Mouse (Mus musculus) lung, embryonic 15.5 days (tissue): ENCODE data around the gene Itga6. TPM values are rescaled to one million over a fixed set of nuclear protein-coding genes. Genes with fewer than 3 reads are reported as not detected.

ENCODE experiments used
- ATAC-seq: fragments of 200-750 bp; cut with Nextera tagmentation; 2 replicates; pipeline ENCODE4 v1.8.0; 2017; ENCODE audit warnings: moderate number of reproducible peaks, borderline replicate concordance; ENCODE audit not compliant: low FRiP score, low TSS enrichment; ENCODE audit errors: extremely low read depth
- H3K27ac ChIP-seq: fragments of 300-500 bp; sonication (generic); 2 replicates; pipeline ENCODE4 v1.5.1; 2015; ENCODE audit warnings: moderate library complexity, mild to moderate bottlenecking, inconsistent platforms
- H3K27me3 ChIP-seq: fragments of 300-500 bp; sonication (generic); 2 replicates; pipeline ENCODE4 v1.6.1; 2015; ENCODE audit warnings: inconsistent platforms
- H3K36me3 ChIP-seq: fragments of 300-500 bp; sonication (generic); 2 replicates; pipeline ENCODE4 v1.6.1; 2015; ENCODE audit warnings: inconsistent platforms
- H3K4me1 ChIP-seq: fragments of 300-500 bp; sonication (generic); 2 replicates; pipeline ENCODE4 v1.6.1; 2015; ENCODE audit warnings: inconsistent platforms
- H3K4me2 ChIP-seq: fragments of 300-500 bp; sonication (generic); 2 replicates; pipeline ENCODE4 v1.6.1; 2015; ENCODE audit warnings: inconsistent platforms, mild to moderate bottlenecking, moderate library complexity
- H3K4me3 ChIP-seq: fragments of 300-500 bp; sonication (generic); 2 replicates; pipeline ENCODE4 v1.5.1; 2015; ENCODE audit warnings: mild to moderate bottlenecking, inconsistent platforms
- H3K9ac ChIP-seq: fragments of 300-500 bp; sonication (generic); 2 replicates; pipeline ENCODE4 v1.6.1; 2015; ENCODE audit warnings: inconsistent platforms
- H3K9me3 ChIP-seq: fragments of 300-500 bp; sonication (generic); 2 replicates; pipeline ENCODE4 v1.6.1; 2016; ENCODE audit warnings: inconsistent platforms
- WGBS: fragments of 180-500 bp; shearing (Covaris S2); methylation state at CpG from one replicate; pipeline ENCODE4 v1.1.7; 2015; 5-methylcytosine and 5-hydroxymethylcytosine counted together
- polyA plus RNA-seq: library from polyadenylated mRNA; unstranded; fragments of >200 nt; fragmentation: Nextera tagmentation; extraction: Ambion mirVana; gene quantifications from 2 replicates; pipeline ENCODE4 v1.2.1, GENCODE M21; 2015

The Itga6 gene
- 77.1 and 81.4 TPM in 2 replicates for polyA plus RNA-seq

GRCm38 (mm10) chr2:71745610-71746374, at the start of gene Itga6:
TSS of gene Itga6 (plus strand) at chr2:71745616.
- no peak within 1 kb of the TSS for H3K4me2 ChIP-seq

GRCm38 (mm10) chr2:71696776-71697175, 48.6 kb upstream of the Itga6 start:
- Histone ChIP-seq H3K9me3 (no peaks in the 10 kb centered on the region), H3K9ac (no peak overlapping the region), H3K27me3 (no peaks in the 10 kb centered on the region), H3K4me3 (no peak overlapping the region), H3K4me2 (no peak overlapping the region), H3K27ac (no peak overlapping the region), H3K4me1 (peaks cover 25% of the 10 kb centered on the region), H3K36me3 (no peaks in the 10 kb centered on the region)
- no peak for ATAC-seq
- 93% methylated on average over 1 of the region's 1 CpGs for WGBS

More at GRCm38 (mm10) chr2:71745610-71746374, at the start of gene Itga6:
- Histone ChIP-seq H3K27me3 (no peaks in the 10 kb centered on the region), H3K9ac (no peak within 1 kb of the TSS), H3K4me3 (no peak within 1 kb of the TSS), H3K9me3 (no peaks in the 10 kb centered on the region), H3K27ac (peak within 1 kb of the TSS; percentile 54), H3K36me3 (no peaks in the 10 kb centered on the region), H3K4me1 (peaks cover 45% of the 10 kb centered on the region)
- 76% methylated on average over 6 of the region's 6 CpGs for WGBS
- ATAC-seq, result no peak

- Histone ChIP-seq H3K27ac (no peak overlapping the region), H3K9ac (no peak overlapping the region), H3K36me3 (no peaks in the 10 kb centered on the region), H3K27me3 (no peaks in the 10 kb centered on the region), H3K4me3 (no peak overlapping the region), H3K4me2 (no peak overlapping the region), H3K9me3 (no peaks in the 10 kb centered on the region), H3K4me1 (peaks cover 25% of the 10 kb centered on the region)
- no peak for ATAC-seq
- WGBS, result 24% methylated on average over 8 of the region's 8 CpGs
Observed at GRCm38 (mm10) chr2:71697408-71698336, 47.7 kb upstream of the Itga6 start.

- no peaks in the 10 kb centered on the region for H3K27me3 ChIP-seq
- H3K4me1 ChIP-seq, result peaks cover 25% of the 10 kb centered on the region
- no peaks in the 10 kb centered on the region for H3K9me3 ChIP-seq
- no peak overlapping the region for H3K4me3 ChIP-seq
- H3K9ac ChIP-seq, result no peak overlapping the region
- WGBS, result 57% methylated on average over 6 of the region's 6 CpGs
- H3K36me3 ChIP-seq, result no peaks in the 10 kb centered on the region
- no peak overlapping the region for H3K27ac ChIP-seq
- ATAC-seq, result no peak
- H3K4me2 ChIP-seq, result no peak overlapping the region
Observed at GRCm38 (mm10) chr2:71698366-71698765, 47.0 kb upstream of the Itga6 start.

GRCm38 (mm10) chr2:71698942-71699341, 46.5 kb upstream of the Itga6 start:
- no peak for ATAC-seq
- Histone ChIP-seq H3K4me2 (no peak overlapping the region), H3K36me3 (no peaks in the 10 kb centered on the region), H3K9ac (no peak overlapping the region), H3K9me3 (no peaks in the 10 kb centered on the region), H3K27ac (no peak overlapping the region), H3K4me1 (peaks cover 25% of the 10 kb centered on the region), H3K27me3 (no peaks in the 10 kb centered on the region), H3K4me3 (no peak overlapping the region)
- 43% methylated on average over 7 of the region's 7 CpGs for WGBS

GRCm38 (mm10) chr2:71701341-71701740, 44.1 kb upstream of the Itga6 start:
- Histone ChIP-seq H3K4me1 (peaks cover 24% of the 10 kb centered on the region), H3K36me3 (no peaks in the 10 kb centered on the region), H3K4me3 (no peak overlapping the region), H3K27me3 (no peaks in the 10 kb centered on the region), H3K4me2 (no peak overlapping the region), H3K27ac (no peak overlapping the region), H3K9me3 (no peaks in the 10 kb centered on the region), H3K9ac (no peak overlapping the region)
- 88% methylated on average over 3 of the region's 3 CpGs for WGBS
- ATAC-seq, result no peak

GRCm38 (mm10) chr2:71704309-71704708, 41.1 kb upstream of the Itga6 start:
- Histone ChIP-seq H3K27ac (no peak overlapping the region), H3K4me3 (no peak overlapping the region), H3K4me2 (no peak overlapping the region), H3K9me3 (no peaks in the 10 kb centered on the region), H3K4me1 (0 out of 2 replicates have a peak, but pooled peaks cover under 1% of the 10 kb centered on the region), H3K36me3 (no peaks in the 10 kb centered on the region), H3K27me3 (no peaks in the 10 kb centered on the region), H3K9ac (no peak overlapping the region)
- 71% methylated on average over 5 of the region's 5 CpGs for WGBS
- ATAC-seq, result no peak

DNA sequence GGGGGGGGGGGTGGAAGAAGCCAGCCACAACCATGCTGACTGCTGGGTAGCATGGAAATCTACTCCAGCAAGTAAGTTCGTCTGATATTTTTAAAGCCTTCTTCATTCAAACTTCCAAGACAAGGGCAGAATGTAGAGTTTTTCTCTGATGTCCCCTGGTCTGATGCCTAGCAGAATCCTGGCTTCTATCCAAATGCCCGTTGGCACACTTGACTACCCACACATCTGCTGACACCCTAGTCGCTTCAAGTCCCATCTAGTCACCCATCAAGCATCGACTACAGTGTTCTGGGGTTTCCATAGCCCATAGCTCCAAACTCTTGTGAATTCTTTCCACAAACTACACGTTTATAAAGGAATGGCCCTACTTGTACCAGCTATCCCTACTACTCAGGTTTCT, 36.5 kb upstream of the Itga6 start:
- no peaks in the 10 kb centered on the region for H3K9me3 ChIP-seq
- no peaks in the 10 kb centered on the region for H3K4me1 ChIP-seq
- no peak for ATAC-seq
- H3K27me3 ChIP-seq, result no peaks in the 10 kb centered on the region
- 72% methylated on average over 5 of the region's 5 CpGs for WGBS
- H3K36me3 ChIP-seq, result no peaks in the 10 kb centered on the region
- H3K4me3 ChIP-seq, result no peak overlapping the region
- H3K9ac ChIP-seq, result no peak overlapping the region
- H3K4me2 ChIP-seq, result no peak overlapping the region
- no peak overlapping the region for H3K27ac ChIP-seq

DNA sequence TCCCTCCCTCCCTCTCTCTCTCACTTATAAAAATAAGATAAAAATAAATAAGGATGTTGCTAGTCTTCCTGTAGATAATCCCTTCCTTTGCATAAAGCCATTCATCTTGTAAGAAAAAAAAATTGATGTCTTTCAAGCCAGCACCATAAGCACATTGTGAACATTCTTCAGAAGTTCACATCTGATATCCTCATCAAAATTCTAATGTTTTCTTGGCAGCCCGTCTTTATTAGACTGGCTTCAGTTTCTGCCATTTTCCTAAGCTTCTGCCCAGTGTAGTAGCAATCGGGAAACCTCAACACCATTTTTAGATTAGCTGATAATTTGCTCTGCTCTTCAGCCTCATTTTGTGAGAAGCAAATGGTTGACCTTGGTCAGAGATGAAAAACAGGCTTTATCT, 33.8 kb upstream of the Itga6 start:
- Histone ChIP-seq H3K27ac (no peak overlapping the region), H3K9ac (no peak overlapping the region), H3K4me3 (no peak overlapping the region), H3K27me3 (no peaks in the 10 kb centered on the region), H3K4me2 (no peak overlapping the region), H3K9me3 (no peaks in the 10 kb centered on the region), H3K36me3 (no peaks in the 10 kb centered on the region), H3K4me1 (no peaks in the 10 kb centered on the region)
- no peak for ATAC-seq
- 50% methylated on average over 2 of the region's 2 CpGs for WGBS

DNA sequence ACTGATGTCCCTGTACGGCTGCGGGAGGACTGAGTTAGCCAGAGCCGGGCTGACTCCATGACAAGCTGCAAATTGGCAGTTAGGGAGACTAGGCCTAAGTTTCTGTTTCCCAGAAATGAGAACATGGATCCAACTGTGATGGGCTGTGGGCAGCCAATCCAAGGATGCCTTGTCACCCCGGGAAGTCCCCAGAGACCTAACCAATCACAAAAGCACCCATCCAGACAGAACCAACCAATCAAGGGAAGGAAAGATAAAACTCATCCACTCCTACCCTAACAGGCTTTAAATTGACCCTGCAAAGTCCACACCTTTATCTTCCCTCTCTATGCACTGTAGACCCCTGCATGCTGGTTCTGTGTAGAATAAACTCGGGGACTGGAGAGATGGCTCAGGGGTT, 31.0 kb upstream of the Itga6 start:
- no peak overlapping the region for H3K9ac ChIP-seq
- no peak overlapping the region for H3K27ac ChIP-seq
- H3K9me3 ChIP-seq, result no peaks in the 10 kb centered on the region
- H3K27me3 ChIP-seq, result no peaks in the 10 kb centered on the region
- peaks cover 6% of the 10 kb centered on the region for H3K4me1 ChIP-seq
- 87% methylated on average over 5 of the region's 5 CpGs for WGBS
- no peaks in the 10 kb centered on the region for H3K36me3 ChIP-seq
- H3K4me3 ChIP-seq, result no peak overlapping the region
- ATAC-seq, result no peak
- H3K4me2 ChIP-seq, result no peak overlapping the region

DNA sequence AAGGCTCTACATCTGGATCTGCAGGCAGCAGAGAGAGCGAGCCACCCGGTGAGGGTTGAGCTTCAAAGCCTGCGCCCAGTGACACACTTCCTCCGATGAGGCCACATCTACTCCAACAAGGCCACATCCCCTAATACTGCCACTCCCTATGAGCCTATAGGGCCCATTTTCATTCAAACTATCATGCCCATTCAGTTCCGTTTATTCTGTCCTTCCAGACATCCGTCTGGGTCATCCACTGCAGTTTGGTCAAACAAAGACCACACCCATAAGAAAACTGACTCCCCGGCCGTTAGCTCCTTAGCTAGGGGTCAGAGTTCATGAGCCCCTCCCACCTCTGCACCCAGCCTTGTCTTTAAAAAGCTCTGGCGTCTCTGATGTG, 26.4 kb upstream of the Itga6 start:
- 42% methylated on average over 9 of the region's 9 CpGs for WGBS
- no peak for ATAC-seq

More for the DNA sequence above, 26.4 kb upstream of the Itga6 start:
- Histone ChIP-seq H3K4me2 (no peak overlapping the region), H3K9me3 (no peaks in the 10 kb centered on the region), H3K27me3 (no peaks in the 10 kb centered on the region), H3K9ac (no peak overlapping the region), H3K4me1 (peaks cover 11% of the 10 kb centered on the region), H3K36me3 (no peaks in the 10 kb centered on the region), H3K27ac (no peak overlapping the region), H3K4me3 (no peak overlapping the region)
